Comparison of ENCODE assay signal across 18 mouse cellular contexts in the genomic region with DNA sequence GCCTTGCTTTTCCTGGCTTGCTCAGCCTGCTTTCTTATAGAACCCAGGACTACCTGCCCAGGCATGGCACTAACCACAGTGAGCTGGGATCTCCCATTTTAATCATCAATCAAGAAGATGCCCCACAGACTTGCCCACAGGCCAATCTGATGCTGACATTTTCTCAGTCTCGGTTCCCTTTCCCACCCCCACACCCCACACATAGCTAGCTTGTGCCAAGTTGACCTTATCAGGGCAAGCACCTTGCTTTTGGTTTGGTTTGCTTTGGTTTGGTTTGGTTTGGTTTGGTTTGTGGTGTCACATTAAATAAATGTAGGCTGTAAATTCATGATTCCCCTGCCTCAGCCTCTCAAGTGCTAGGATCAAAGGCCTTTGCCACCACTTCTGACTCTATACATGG.
"Had no signal": no experiment of that assay in that cellular context is flagged by ENCODE, and none has a peak within 500 bp of the region (broad histone marks: within the 10 kb centered on the region; RNA-seq: fewer than 3 reads in every experiment).

No protein-coding gene starts in this region.

- H3K27me3 ChIP-seq: limb, embryonic 13.5 days; neural tube, embryonic 15.5 days had no signal

- DNase-seq: kidney, adult 11 months; kidney, adult 9 months; kidney, postnatal 36 days; layer of hippocampus, adult 9-11 months; left cerebral cortex, postnatal 4 days; lung, embryonic 14.5 days; lung, postnatal 14 days; midbrain, embryonic 14.5 days; right cerebral cortex, adult 18-20 months; right cerebral cortex, postnatal 25 days; thymus, adult 18-20 months; thymus, postnatal 14 days had no signal

- H3K4me3 ChIP-seq: limb, embryonic 13.5 days; midbrain, embryonic 10.5 days; myocyte; neural tube, embryonic 15.5 days had no signal

- H3K27ac ChIP-seq: kidney, postnatal 0 days; limb, embryonic 13.5 days; liver, embryonic 14.5 days; midbrain, embryonic 10.5 days; neural tube, embryonic 15.5 days had no signal
